Mouse (Mus musculus) neural tube, embryonic 11.5 days (tissue): ENCODE results near the gene Wdr95. TPM values are rescaled to one million over a fixed set of nuclear protein-coding genes. Genes with fewer than 3 reads are reported as not detected.

Experiments
- ATAC-seq: fragments of 200-750 bp; cut with Nextera tagmentation; 2 replicates; pipeline ENCODE4 v1.8.0; 2017; ENCODE audit warnings: moderate number of reproducible peaks, mild to moderate bottlenecking, moderate TSS enrichment, moderate library complexity; ENCODE audit not compliant: insufficient read depth, low FRiP score, low TSS enrichment
- DNase-seq: peaks from one replicate; pipeline ENCODE4 v3.0.0-alpha.2; 2015; ENCODE audit warnings: low spot score
- H3K27ac ChIP-seq: fragments of 300-500 bp; sonication (generic); 2 replicates; pipeline ENCODE4 v1.5.1; 2014; ENCODE audit warnings: low read depth, mild to moderate bottlenecking, low read length
- H3K27me3 ChIP-seq: fragments of 300-500 bp; sonication (generic); 2 replicates; pipeline ENCODE4 v1.6.1; 2014; ENCODE audit warnings: mild to moderate bottlenecking, low read length, mixed read lengths; ENCODE audit not compliant: control insufficient read depth, insufficient read depth
- H3K36me3 ChIP-seq: fragments of 300-500 bp; sonication (generic); 2 replicates; pipeline ENCODE4 v1.6.1; 2014; ENCODE audit warnings: mild to moderate bottlenecking, low read length, moderate library complexity, mixed read lengths; ENCODE audit not compliant: control insufficient read depth, insufficient read depth
- H3K4me1 ChIP-seq: fragments of 300-500 bp; sonication (generic); 2 replicates; pipeline ENCODE4 v1.6.1; 2014; ENCODE audit warnings: low read length, mixed read lengths; ENCODE audit not compliant: control insufficient read depth, insufficient read depth
- H3K4me2 ChIP-seq: fragments of 300-500 bp; sonication (generic); 2 replicates; pipeline ENCODE4 v1.6.1; 2014; ENCODE audit warnings: low read depth, mild to moderate bottlenecking, moderate library complexity
- H3K4me3 ChIP-seq: fragments of 300-500 bp; sonication (generic); 2 replicates; pipeline ENCODE4 v1.5.1; 2014; ENCODE audit warnings: low read depth, low read length
- H3K9ac ChIP-seq: fragments of 300-500 bp; sonication (generic); 2 replicates; pipeline ENCODE4 v1.6.1; 2014; ENCODE audit warnings: mild to moderate bottlenecking, low read length
- H3K9me3 ChIP-seq: fragments of 300-500 bp; sonication (generic); 2 replicates; pipeline ENCODE4 v1.6.1; 2016; ENCODE audit warnings: low read length; ENCODE audit not compliant: control insufficient read depth
- WGBS: fragments of 180-500 bp; shearing (Covaris S2); extraction: QIAGEN DNeasy Blood & Tissue Kit; methylation state at CpG from one replicate; pipeline ENCODE4 v1.1.7; 2014; 5-methylcytosine and 5-hydroxymethylcytosine counted together
- polyA plus RNA-seq: library from polyadenylated mRNA; unstranded; fragments of >200 nt; fragmentation: Nextera tagmentation; extraction: Ambion mirVana; gene quantifications from 2 replicates; pipeline ENCODE4 v1.2.1, GENCODE M21; 2014

The Wdr95 gene
- polyA plus RNA-seq, 1 experiment from 2014 or later: not detected

DNA sequence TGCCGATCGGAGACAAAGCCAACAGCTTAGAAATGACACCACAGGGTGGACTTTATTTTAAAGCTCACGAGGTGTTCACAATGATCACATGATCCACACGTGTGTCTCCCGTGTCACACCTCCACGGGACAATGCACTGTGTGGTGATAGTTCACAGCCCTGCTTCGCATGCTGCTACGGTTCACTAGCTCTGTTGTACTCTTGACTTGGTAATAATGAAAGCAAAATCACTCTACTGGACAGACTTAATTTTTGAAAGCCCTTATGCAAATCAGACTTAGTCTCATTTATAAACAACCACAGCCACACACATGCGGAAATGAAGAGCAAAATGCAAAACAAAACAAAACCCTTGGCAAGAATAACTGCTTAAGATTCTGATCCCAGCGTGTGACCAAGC, 88.3 kb downstream of the Wdr95 start:
- Histone ChIP-seq H3K36me3 (peaks cover 16% of the 10 kb centered on the region), H3K9ac (no peak overlapping the region), H3K27me3 (no peaks in the 10 kb centered on the region), H3K4me3 (no peak overlapping the region), H3K27ac (no peak overlapping the region), H3K4me1 (0 out of 2 replicates have a peak, but pooled peaks cover 2% of the 10 kb centered on the region), H3K9me3 (no peaks in the 10 kb centered on the region), H3K4me2 (no peak overlapping the region)
- ATAC-seq (no peak), DNase-seq (no peak)
- WGBS: 90% methylated on average over 10 of the region's 10 CpGs

DNA sequence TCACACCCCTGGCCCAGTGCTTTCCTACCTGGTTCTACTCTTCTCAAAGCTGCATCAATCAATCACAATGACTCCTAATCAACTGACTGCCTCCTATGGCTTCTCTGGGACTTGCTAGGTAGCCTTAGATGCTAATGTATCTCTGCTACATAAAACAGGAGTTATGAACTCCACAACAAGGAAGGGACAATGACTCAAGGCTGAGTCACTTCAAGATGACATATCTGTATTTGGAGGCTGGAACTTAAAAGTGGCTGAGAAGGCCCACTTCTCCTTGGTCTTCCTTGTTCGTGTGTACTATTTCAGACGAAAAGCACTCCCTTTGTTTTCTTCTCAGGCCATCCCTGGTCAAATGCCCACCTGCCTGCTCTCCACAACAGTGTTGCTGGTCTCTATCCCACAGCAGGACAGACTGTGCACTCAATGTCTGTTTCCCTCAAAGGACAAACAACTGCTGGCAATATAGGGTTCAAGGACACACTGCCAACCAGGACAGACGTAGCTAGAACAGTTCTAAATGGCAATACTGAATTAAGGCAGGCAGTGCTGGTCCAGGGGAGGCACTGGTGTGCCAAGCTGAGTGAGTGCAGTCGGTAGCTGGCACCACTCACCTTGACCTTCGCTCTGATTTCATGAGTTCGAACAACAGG, 89.4 kb downstream of the Wdr95 start:
- H3K27me3 ChIP-seq: no peaks in the 10 kb centered on the region
- no peak overlapping the region for H3K9ac ChIP-seq
- peaks cover 18% of the 10 kb centered on the region for H3K36me3 ChIP-seq
- H3K4me3 ChIP-seq: no peak overlapping the region
- no peak for ATAC-seq
- H3K27ac ChIP-seq: no peak overlapping the region
- H3K4me2 ChIP-seq: no peak overlapping the region
- WGBS: 90% methylated on average over 6 of the region's 6 CpGs
- H3K9me3 ChIP-seq: no peaks in the 10 kb centered on the region
- DNase-seq: no peak
- no peaks in the 10 kb centered on the region for H3K4me1 ChIP-seq

DNA sequence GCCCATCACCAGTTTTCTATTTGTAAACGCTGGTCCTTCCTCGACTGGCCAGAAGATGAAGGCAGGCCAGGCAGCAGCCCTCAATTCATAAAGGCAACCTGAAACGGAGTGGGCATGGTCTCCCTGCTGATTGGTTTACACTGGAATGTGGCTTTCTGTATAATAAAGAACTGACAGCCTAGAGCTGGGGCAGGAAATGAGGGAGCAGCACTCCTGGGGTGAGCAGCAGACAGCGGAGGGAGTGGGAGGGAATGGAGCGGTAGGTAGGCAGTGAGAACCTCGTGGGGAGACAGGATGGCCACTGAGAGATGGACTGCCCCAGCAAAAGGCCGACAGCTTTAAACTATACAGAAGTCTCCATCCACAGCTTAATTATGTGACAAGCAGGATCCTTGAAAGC, 93.7 kb downstream of the Wdr95 start:
- Histone ChIP-seq H3K9me3 (no peaks in the 10 kb centered on the region), H3K36me3 (peaks cover 22% of the 10 kb centered on the region), H3K9ac (no peak overlapping the region), H3K4me2 (no peak overlapping the region), H3K27me3 (no peaks in the 10 kb centered on the region), H3K4me3 (no peak overlapping the region), H3K4me1 (no peaks in the 10 kb centered on the region), H3K27ac (no peak overlapping the region)
- no peak for ATAC-seq
- no peak for DNase-seq
- whole genome bisulfite sequencing: 68% methylated on average over 7 of the region's 7 CpGs

DNA sequence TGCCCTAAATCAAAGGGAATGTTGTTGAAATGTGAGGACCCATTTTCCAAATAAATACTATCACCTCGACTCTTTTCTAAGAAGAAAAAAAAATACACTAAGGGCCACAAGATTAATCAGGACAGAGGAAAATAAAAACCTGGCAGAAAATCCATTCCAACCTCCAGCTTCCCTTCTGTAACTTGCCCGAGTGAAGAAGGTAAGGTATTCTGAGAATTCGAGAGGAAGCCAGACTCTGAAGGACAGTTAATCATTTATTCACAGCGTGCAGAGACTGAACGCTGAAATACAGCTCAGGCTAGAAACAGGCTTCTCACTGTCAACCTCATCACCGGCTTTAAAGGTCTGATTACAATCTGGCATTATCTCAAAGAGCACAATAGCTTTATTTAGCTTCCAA, 94.2 kb downstream of the Wdr95 start:
- ATAC-seq: no peak
- Histone ChIP-seq H3K4me3 (no peak overlapping the region), H3K27me3 (no peaks in the 10 kb centered on the region), H3K9ac (no peak overlapping the region), H3K4me1 (no peaks in the 10 kb centered on the region), H3K27ac (no peak overlapping the region), H3K36me3 (peaks cover 23% of the 10 kb centered on the region), H3K9me3 (no peaks in the 10 kb centered on the region), H3K4me2 (no peak overlapping the region)
- no peak for DNase-seq
- 78% methylated on average over 6 of the region's 6 CpGs for WGBS

DNA sequence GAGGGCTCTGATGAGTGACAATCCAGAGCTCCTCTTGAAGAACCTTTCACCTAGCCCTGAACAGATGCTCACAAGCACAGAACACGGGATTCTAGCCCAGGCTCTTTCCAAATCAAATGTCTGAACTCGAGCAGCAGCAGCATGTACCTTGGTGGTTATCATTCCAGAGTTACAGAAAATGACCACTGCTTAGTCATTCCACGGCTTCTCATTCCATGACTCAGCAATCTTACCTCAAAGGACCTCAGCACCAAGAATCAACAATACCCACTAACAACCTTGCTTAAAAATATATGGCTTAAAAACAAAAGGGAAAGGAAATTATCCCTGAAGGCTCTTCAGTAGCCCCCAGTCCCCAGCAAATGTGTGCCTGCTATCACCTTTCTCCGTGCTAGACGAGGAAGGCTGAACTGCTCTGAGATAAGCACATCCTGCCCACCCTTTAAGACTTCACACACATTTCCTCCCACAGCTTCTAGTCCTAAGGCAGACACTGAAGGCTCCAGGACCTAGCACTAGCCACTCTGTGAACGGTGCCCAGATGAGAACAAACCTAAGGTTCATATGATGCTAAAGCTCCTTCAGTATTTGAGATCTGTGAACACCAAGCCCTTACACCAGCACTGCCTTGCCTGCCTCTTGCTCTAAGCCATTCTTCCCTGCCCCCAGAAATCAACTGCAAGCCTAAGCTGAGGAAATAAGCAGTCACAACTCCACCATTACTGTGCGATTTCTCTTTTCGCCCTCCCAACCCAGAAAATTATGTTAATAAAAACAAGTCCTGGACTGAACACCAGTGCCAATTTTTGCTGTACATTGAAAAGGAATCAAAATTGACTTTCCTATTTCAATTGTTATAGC, 95.6 kb downstream of the Wdr95 start:
- H3K27ac ChIP-seq: no peak overlapping the region
- H3K4me3 ChIP-seq: no peak overlapping the region
- H3K4me1 ChIP-seq: no peaks in the 10 kb centered on the region
- H3K36me3 ChIP-seq: peaks cover 24% of the 10 kb centered on the region
- WGBS: 90% methylated on average over 8 of the region's 8 CpGs
- H3K4me2 ChIP-seq: no peak overlapping the region
- ATAC-seq (no peak), DNase-seq (no peak)
- H3K9ac ChIP-seq: no peak overlapping the region
- H3K9me3 ChIP-seq: no peaks in the 10 kb centered on the region
- H3K27me3 ChIP-seq: no peaks in the 10 kb centered on the region

DNA sequence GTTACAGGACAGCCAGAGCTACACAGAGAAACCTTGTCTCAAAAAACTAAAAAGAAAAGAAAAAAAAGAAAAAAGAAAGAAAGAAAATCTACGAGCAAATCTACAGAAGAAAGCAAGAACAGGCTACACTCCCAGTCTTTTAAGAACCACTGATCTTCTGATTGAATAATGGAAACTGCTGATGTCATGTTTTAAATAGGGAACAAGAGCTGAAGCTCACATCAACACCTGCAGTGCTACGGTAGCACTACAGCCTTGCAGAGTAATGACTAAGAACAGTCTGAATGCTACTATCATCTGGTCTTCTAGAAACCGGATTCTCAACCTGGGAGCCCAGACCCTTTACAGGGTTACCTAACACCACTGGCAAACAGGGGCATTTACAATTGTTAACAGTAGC, 97.1 kb downstream of the Wdr95 start:
- Histone ChIP-seq H3K4me1 (no peaks in the 10 kb centered on the region), H3K27me3 (no peaks in the 10 kb centered on the region), H3K27ac (no peak overlapping the region), H3K9ac (no peak overlapping the region), H3K4me2 (no peak overlapping the region), H3K9me3 (no peaks in the 10 kb centered on the region), H3K4me3 (no peak overlapping the region), H3K36me3 (peaks cover 28% of the 10 kb centered on the region)
- WGBS: 93% methylated on average over 3 of the region's 3 CpGs
- no peak for DNase-seq
- no peak for ATAC-seq

DNA sequence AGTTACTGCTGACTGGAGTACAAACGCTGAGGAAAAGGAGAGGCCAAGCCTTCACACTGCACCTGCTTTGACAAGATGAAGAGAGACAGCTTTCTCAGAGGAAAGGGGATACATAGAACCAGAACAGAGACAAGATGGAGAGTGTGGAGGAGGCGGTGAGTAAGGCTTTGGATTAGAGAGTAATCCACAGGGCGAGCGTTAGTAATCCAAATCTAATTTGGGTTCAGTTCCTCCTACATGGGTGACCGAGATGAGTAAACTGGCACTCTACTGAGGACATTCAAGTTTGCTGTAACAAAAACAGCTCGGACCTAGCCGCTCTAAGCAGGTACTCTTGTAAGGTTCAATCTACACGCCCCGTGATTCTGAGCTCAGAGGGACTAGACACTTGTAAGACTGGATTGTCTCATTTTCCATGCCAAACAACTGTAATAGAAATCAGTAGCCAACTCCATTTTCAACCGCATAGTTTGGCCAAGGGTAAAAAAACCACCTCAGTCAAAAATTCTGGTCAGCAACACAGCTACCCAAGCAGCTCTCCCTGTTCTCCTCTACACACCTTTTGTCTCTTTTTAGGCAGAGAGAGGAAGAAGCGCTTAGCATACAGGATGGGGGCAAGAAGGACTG, 106.0 kb downstream of the Wdr95 start:
- Histone ChIP-seq H3K27ac (no peak overlapping the region), H3K36me3 (peaks cover 7% of the 10 kb centered on the region), H3K9ac (peak overlapping the region; percentile 71), H3K4me3 (peak overlapping the region; percentile 70), H3K4me2 (peak overlapping the region; percentile 70), H3K4me1 (peaks cover 11% of the 10 kb centered on the region), H3K27me3 (no peaks in the 10 kb centered on the region), H3K9me3 (no peaks in the 10 kb centered on the region)
- ATAC-seq: no peak
- no peak for DNase-seq
- WGBS: 78% methylated on average over 11 of the region's 11 CpGs

DNA sequence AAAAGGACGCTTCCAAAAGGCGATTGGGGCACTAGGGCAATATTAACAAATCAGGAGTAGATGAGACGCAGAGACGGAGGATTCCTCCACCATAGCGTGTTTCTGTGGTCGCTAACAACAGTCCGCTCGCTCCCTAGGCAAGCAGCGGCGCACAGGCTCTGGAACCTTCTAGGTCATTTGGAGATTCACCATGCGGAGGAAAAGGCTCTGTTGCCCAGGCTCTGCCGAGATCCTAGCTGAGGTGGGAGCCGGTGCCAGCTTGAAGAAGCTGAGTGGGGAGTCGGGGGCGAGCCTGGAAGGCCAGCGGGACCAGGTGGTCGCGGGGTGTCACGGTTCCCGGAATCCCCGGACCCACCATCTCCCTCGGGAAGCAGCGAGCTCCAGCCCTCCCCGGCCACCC, 107.1 kb downstream of the Wdr95 start:
- ATAC-seq (no peak; the same call in 1 of the 2 replicates), DNase-seq (no peak)
- no peaks in the 10 kb centered on the region for H3K9me3 ChIP-seq

More for the DNA sequence above, 107.1 kb downstream of the Wdr95 start:
- Histone ChIP-seq H3K27ac (peak overlapping the region; percentile 78), H3K4me2 (peak overlapping the region; percentile 70), H3K4me3 (peak overlapping the region; percentile 70), H3K27me3 (no peaks in the 10 kb centered on the region), H3K9ac (peak overlapping the region; percentile 71), H3K36me3 (peaks cover 3% of the 10 kb centered on the region), H3K4me1 (peaks cover 11% of the 10 kb centered on the region)
- WGBS: 2% methylated on average over 24 of the region's 24 CpGs
